In the genomic region with DNA sequence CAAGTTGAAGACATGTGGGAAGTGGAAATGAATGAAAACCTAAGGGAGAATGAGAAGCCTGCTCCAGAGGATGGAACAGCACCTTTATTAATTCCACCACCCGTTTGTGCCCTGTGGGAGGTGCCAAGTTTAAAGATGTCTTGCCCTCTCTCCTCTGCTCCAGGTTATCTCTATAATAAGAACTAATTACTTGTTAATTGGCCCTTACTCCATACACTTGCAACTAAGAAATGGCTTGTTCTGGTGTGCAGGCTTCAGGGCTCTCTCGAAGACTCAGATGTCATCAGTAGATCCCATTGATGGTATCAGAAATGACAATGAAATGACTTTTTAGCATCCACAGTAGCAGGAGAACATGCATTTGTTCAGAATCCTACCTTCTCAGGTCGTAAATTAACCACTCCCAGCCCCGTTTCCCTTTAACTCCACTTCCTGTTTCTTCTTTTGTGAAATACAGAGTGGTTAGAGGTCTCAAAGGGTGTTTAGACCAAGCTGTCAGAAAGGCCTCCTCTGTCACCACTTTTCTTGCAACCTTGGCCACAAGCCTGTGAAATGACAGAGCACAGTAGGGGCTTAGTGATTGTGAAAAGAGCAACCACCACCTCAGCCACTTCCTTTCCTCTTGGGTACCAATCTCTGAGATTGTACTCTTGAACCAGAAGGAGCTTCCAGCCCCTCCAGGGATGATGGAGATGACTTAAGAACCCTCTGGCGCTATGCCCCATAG, we compare ENCODE assay signal across 7 mouse cellular contexts. TPM values are rescaled to one million over a fixed set of nuclear protein-coding genes. Genes with fewer than 3 reads are reported as not detected.
DNase-seq lines count a peak whose midpoint lies in the region; ATAC-seq and TF ChIP-seq lines count a peak whose summit lies in the region.

A gene (minus strand): TSS at position 51 of the 727 bp plus-strand sequence.

- TF ChIP-seq POLR2A in CH12.LX (IDR thresholded peaks at IDR 0.05; ENCODE audit: low read depth, low read length): no peak

- no peaks in the 10 kb centered on the region for H3K36me3 ChIP-seq in CH12.LX (replicated peaks in 1 of 2; ENCODE audit: control insufficient read depth in 1 of 2, insufficient read depth in 1 of 2, low read length in 1 of 2)
- no peaks in the 10 kb centered on the region for H3K36me3 ChIP-seq in forebrain, embryonic 16.5 days (ENCODE audit: control insufficient read depth, insufficient read depth)
- no peaks in the 10 kb centered on the region for H3K36me3 ChIP-seq in hindbrain, embryonic 12.5 days
- H3K36me3 ChIP-seq in liver, embryonic 14.5 days (replicated peaks; ENCODE audit: control insufficient read depth, insufficient read depth, low read depth): no peaks in the 10 kb centered on the region
- no peaks in the 10 kb centered on the region for H3K36me3 ChIP-seq in neural tube, embryonic 13.5 days

- peaks cover 25 to 46% of the 10 kb centered on the region in 2 experiments for H3K4me1 ChIP-seq in CH12.LX (ENCODE audit: control insufficient read depth in 1 of 2, insufficient read depth in 2 of 2)
- 0 out of 2 replicates have a peak, but pooled peaks cover 2% of the 10 kb centered on the region for H3K4me1 ChIP-seq in forebrain, embryonic 16.5 days (replicated peaks; ENCODE audit: control insufficient read depth, insufficient read depth, low read length)
- H3K4me1 ChIP-seq in hindbrain, embryonic 12.5 days: peaks cover 7% of the 10 kb centered on the region
- peaks cover 16 to 25% of the 10 kb centered on the region in 2 experiments for H3K4me1 ChIP-seq in liver, embryonic 14.5 days (replicated peaks; ENCODE audit: control insufficient read depth in 2 of 2, insufficient read depth in 2 of 2, low read length in 1 of 2)
- H3K4me1 ChIP-seq in neural tube, embryonic 13.5 days (replicated peaks): peaks cover 6% of the 10 kb centered on the region; the same call in 1 of the 2 replicates

- no peak for TF ChIP-seq EP300 in CH12.LX (IDR thresholded peaks at IDR 0.05; ENCODE audit: low read length)
- no peak for TF ChIP-seq EP300 in liver, embryonic 14.5 days (IDR thresholded peaks at IDR 0.05; ENCODE audit: low read depth)

- peak; percentile 75 for ATAC-seq in activated CD4-positive, CD25-positive, alpha-beta regulatory T cell, adult 4 months
- ATAC-seq in forebrain, embryonic 16.5 days: no peak
- no peak for ATAC-seq in hindbrain, embryonic 12.5 days (ENCODE audit: low FRiP score)
- ATAC-seq in liver, embryonic 14.5 days (ENCODE audit: insufficient read depth): peak; percentile 24; the same call in 1 of the 2 replicates
- no peak for ATAC-seq in neural tube, embryonic 13.5 days (ENCODE audit: low read depth)

- H3K9me3 ChIP-seq in CH12.LX (replicated peaks; ENCODE audit: low read length): no peaks in the 10 kb centered on the region
- no peaks in the 10 kb centered on the region for H3K9me3 ChIP-seq in forebrain, embryonic 16.5 days (ENCODE audit: control insufficient read depth, low read length)
- no peaks in the 10 kb centered on the region for H3K9me3 ChIP-seq in hindbrain, embryonic 12.5 days (replicated peaks)
- H3K9me3 ChIP-seq in liver, embryonic 14.5 days (ENCODE audit: control insufficient read depth, low read length): no peaks in the 10 kb centered on the region
- H3K9me3 ChIP-seq in neural tube, embryonic 13.5 days: no peaks in the 10 kb centered on the region

- no peak within 1 kb of the TSS for H3K27ac ChIP-seq in CH12.LX (ENCODE audit: insufficient read depth, low read depth)
- H3K27ac ChIP-seq in forebrain, embryonic 16.5 days (ENCODE audit: low read length): no peak within 1 kb of the TSS
- H3K27ac ChIP-seq in hindbrain, embryonic 12.5 days: no peak within 1 kb of the TSS
- H3K27ac ChIP-seq in liver, embryonic 14.5 days: no peak within 1 kb of the TSS
- no peak within 1 kb of the TSS for H3K27ac ChIP-seq in neural tube, embryonic 13.5 days (replicated peaks)

- DNase-seq in CH12.LX (ENCODE audit: extremely low read depth): peak; percentile 58
- peak in 1 of 3 experiments; percentile 28 for DNase-seq in liver, embryonic 14.5 days (ENCODE audit: low read depth in 3 of 3, low spot score in 3 of 3)
- DNase-seq in embryo, embryonic 9.5 days (ENCODE audit: extremely low spot score): no peak

- WGBS in forebrain, embryonic 16.5 days: 60% methylated on average over 5 of the region's 5 CpGs
- 79% methylated on average over 5 of the region's 5 CpGs for whole genome bisulfite sequencing in hindbrain, embryonic 12.5 days
- WGBS in liver, embryonic 14.5 days (ENCODE audit: insufficient replicate concordance): 30% methylated on average over 5 of the region's 5 CpGs
- WGBS in neural tube, embryonic 13.5 days: 73% methylated on average over 5 of the region's 5 CpGs

- TF ChIP-seq RAD21 in CH12.LX (IDR thresholded peaks at IDR 0.05; ENCODE audit: low read depth, low read length): no peak

- peak within 1 kb of the TSS; percentile 10; the same call in 1 of the 2 replicates for H3K9ac ChIP-seq in CH12.LX (ENCODE audit: insufficient read depth, low read depth)
- H3K9ac ChIP-seq in forebrain, embryonic 16.5 days (replicated peaks; ENCODE audit: low read depth, low read length): no peak within 1 kb of the TSS
- no peak within 1 kb of the TSS for H3K9ac ChIP-seq in hindbrain, embryonic 12.5 days
- H3K9ac ChIP-seq in liver, embryonic 14.5 days (replicated peaks): no peak within 1 kb of the TSS
- H3K9ac ChIP-seq in neural tube, embryonic 13.5 days: no peak within 1 kb of the TSS

- TF ChIP-seq CTCF in CH12.LX (conservative IDR thresholded peaks at IDR 0.05 in 1 of 2, IDR thresholded peaks at IDR 0.05 in 1 of 2; ENCODE audit: low read depth in 2 of 2, low read length in 2 of 2): no peak
- TF ChIP-seq CTCF in liver, embryonic 14.5 days (IDR thresholded peaks at IDR 0.05; ENCODE audit: low read depth): no peak

- peak within 1 kb of the TSS; percentile 43 for H3K4me2 ChIP-seq in CH12.LX (ENCODE audit: insufficient read depth, low read depth, poor library complexity, severe bottlenecking)
- H3K4me2 ChIP-seq in forebrain, embryonic 16.5 days (ENCODE audit: low read length): no peak within 1 kb of the TSS
- no peak within 1 kb of the TSS for H3K4me2 ChIP-seq in hindbrain, embryonic 12.5 days (replicated peaks)
- peak within 1 kb of the TSS; percentile 28 for H3K4me2 ChIP-seq in liver, embryonic 14.5 days (ENCODE audit: low read depth)
- H3K4me2 ChIP-seq in neural tube, embryonic 13.5 days: no peak within 1 kb of the TSS

- H3K27me3 ChIP-seq in CH12.LX (replicated peaks): no peaks in the 10 kb centered on the region
- H3K27me3 ChIP-seq in forebrain, embryonic 16.5 days (replicated peaks; ENCODE audit: control insufficient read depth, insufficient read depth, low read length): no peaks in the 10 kb centered on the region
- H3K27me3 ChIP-seq in hindbrain, embryonic 12.5 days: no peaks in the 10 kb centered on the region
- H3K27me3 ChIP-seq in liver, embryonic 14.5 days (ENCODE audit: control insufficient read depth, insufficient read depth, low read length): no peaks in the 10 kb centered on the region
- H3K27me3 ChIP-seq in neural tube, embryonic 13.5 days: no peaks in the 10 kb centered on the region

- H3K79me2 ChIP-seq in CH12.LX (replicated peaks; ENCODE audit: control insufficient read depth, extremely low read depth, insufficient read depth, poor library complexity, severe bottlenecking): no peaks in the 10 kb centered on the region

- in situ Hi-C loops in CH12.LX (cut with MboI; ENCODE audit: low pct_ligation_motif_present, low pct_unique_long_range_greater_than_20kb, low sequenced_read_pairs): no loop called here

- H3K4me3 ChIP-seq in CH12.LX (replicated peaks in 1 of 3; ENCODE audit: low read depth in 2 of 3, low read length in 2 of 3, poor library complexity in 1 of 3): no peak within 1 kb of the TSS
- H3K4me3 ChIP-seq in forebrain, embryonic 16.5 days (replicated peaks; ENCODE audit: low read length): no peak within 1 kb of the TSS
- no peak within 1 kb of the TSS for H3K4me3 ChIP-seq in hindbrain, embryonic 12.5 days
- no peak within 1 kb of the TSS; a peak in 1 of 4 replicates for H3K4me3 ChIP-seq in liver, embryonic 14.5 days (ENCODE audit: insufficient read depth in 1 of 2, low read depth in 2 of 2, low read length in 2 of 2)
- H3K4me3 ChIP-seq in neural tube, embryonic 13.5 days: no peak within 1 kb of the TSS

- dilution Hi-C loops in CH12.LX (cut with MboI; ENCODE audit: extremely low pct_ligation_motif_present, extremely low pct_unique_long_range_greater_than_20kb, low sequenced_read_pairs): no loop called here

TF ChIP-seq in CH12.LX, 34 proteins besides CTCF, POLR2A, EP300 and RAD21:
- TF ChIP-seq ELF1 (IDR thresholded peaks at IDR 0.05; ENCODE audit: low read depth, low read length) (peak; percentile 41; the same call in 1 of the 2 replicates), ZC3H11A (IDR thresholded peaks at IDR 0.05; ENCODE audit: low read depth, low read length) (no peak), USF1 (IDR thresholded peaks at IDR 0.05; ENCODE audit: low read depth, low read length) (no peak)

RNA-seq across cellular contexts. Expression of the gene that starts here (rescaled TPM):
- 98.2 and 105 TPM in 2 replicates for total RNA-seq in CH12.LX (2012; rRNA removed)
- 427 and 506 TPM in 2 replicates for total RNA-seq in CH12.LX (2014; rRNA removed)
- 258 and 269 TPM in 2 replicates for polyA plus RNA-seq in CH12.LX (2012; ENCODE audit: insufficient read length, low read depth)
- polyA plus RNA-seq in activated CD4-positive, CD25-positive, alpha-beta regulatory T cell, adult 4 months (2017; shearing (Covaris generic)): 10 to 100 TPM; 51.8 to 63.0 TPM
- polyA plus RNA-seq in forebrain, embryonic 16.5 days (2015; fragmentation: Nextera tagmentation; extraction: Ambion mirVana): 182 and 188 TPM in 2 replicates
- polyA plus RNA-seq in hindbrain, embryonic 12.5 days (2016; fragmentation: Nextera tagmentation; extraction: Ambion mirVana): 150 and 155 TPM in 2 replicates
- 8.2 and 14.1 TPM in 2 replicates for polyA plus RNA-seq in liver, embryonic 14.5 days (2012; rRNA removed)
- 52.9 and 53.2 TPM in 2 replicates for polyA plus RNA-seq in liver, embryonic 14.5 days (2014; fragmentation: Nextera tagmentation; extraction: Ambion mirVana)
- polyA plus RNA-seq in neural tube, embryonic 13.5 days (2015; fragmentation: Nextera tagmentation; extraction: Ambion mirVana): 153 and 166 TPM in 2 replicates

Comparison
In these comparisons a context has a peak if more than half of its experiments do, and no peak if none do; other contexts are left out.
1. H3K4me2 ChIP-seq: peak in CH12.LX (single experiment) and liver, embryonic 14.5 days (single experiment); none in forebrain, embryonic 16.5 days (single experiment), hindbrain, embryonic 12.5 days (single experiment) and neural tube, embryonic 13.5 days (single experiment).
2. ATAC-seq: peak in activated CD4-positive, CD25-positive, alpha-beta regulatory T cell, adult 4 months (single experiment) and liver, embryonic 14.5 days (single experiment); none in forebrain, embryonic 16.5 days (single experiment), hindbrain, embryonic 12.5 days (single experiment) and neural tube, embryonic 13.5 days (single experiment).